Mouse (Mus musculus) kidney, postnatal 0 days (tissue): ENCODE measurements around the gene Cog5. TPM values are rescaled to one million over a fixed set of nuclear protein-coding genes. Genes with fewer than 3 reads are reported as not detected.

Experiments
- ATAC-seq: fragments of 200-750 bp; cut with Nextera tagmentation; replicated peaks from 2 replicates; pipeline ENCODE4 v1.8.0; 2017; ENCODE audit warnings: low read depth, moderate number of reproducible peaks, moderate TSS enrichment, moderate library complexity; ENCODE audit not compliant: low FRiP score
- DNase-seq: peaks from one replicate; pipeline ENCODE4 v3.0.0-alpha.2; 2016; ENCODE audit warnings: low spot score
- H3K27ac ChIP-seq: fragments of 300-500 bp; sonication (generic); 2 replicates; pipeline ENCODE4 v1.5.1; 2014; ENCODE audit warnings: mild to moderate bottlenecking
- H3K27me3 ChIP-seq: fragments of 300-500 bp; sonication (generic); 2 replicates; pipeline ENCODE4 v1.6.1; 2014; ENCODE audit warnings: low read length, mixed read lengths; ENCODE audit not compliant: insufficient read depth
- H3K36me3 ChIP-seq: fragments of 300-500 bp; sonication (generic); 2 replicates; pipeline ENCODE4 v1.6.1; 2014; ENCODE audit warnings: low read length, mixed read lengths; ENCODE audit not compliant: insufficient read depth
- H3K4me1 ChIP-seq: fragments of 300-500 bp; sonication (generic); replicated peaks from 2 replicates; pipeline ENCODE4 v1.6.1; 2014; ENCODE audit warnings: antibody characterized with exemption, low read length, mixed read lengths; ENCODE audit not compliant: insufficient read depth
- H3K4me2 ChIP-seq: fragments of 300-500 bp; sonication (generic); 2 replicates; pipeline ENCODE4 v1.6.1; 2014; ENCODE audit warnings: mild to moderate bottlenecking, low read length, moderate library complexity, mixed read lengths
- H3K4me3 ChIP-seq: fragments of 300-500 bp; sonication (generic); replicated peaks from 2 replicates; pipeline ENCODE4 v1.5.1; 2014; ENCODE audit warnings: low read depth, low read length
- H3K9ac ChIP-seq: fragments of 300-500 bp; sonication (generic); 2 replicates; pipeline ENCODE4 v1.6.1; 2014; ENCODE audit warnings: low read depth, low read length
- H3K9me3 ChIP-seq: fragments of 300-500 bp; sonication (generic); replicated peaks from 2 replicates; pipeline ENCODE4 v1.6.1; 2016; ENCODE audit warnings: low read length, inconsistent platforms, mixed read lengths
- CTCF ChIP-seq: IDR thresholded peaks from 2 replicates; pipeline ENCODE4 v1.5.1; 2016; ENCODE audit warnings: antibody characterized with exemption, low read depth, mild to moderate bottlenecking, moderate library complexity
- WGBS: fragments of 180-500 bp; shearing (Covaris S2); extraction: QIAGEN DNeasy Blood & Tissue Kit; methylation state at CpG from one replicate; pipeline ENCODE4 v1.1.7; 2014; 5-methylcytosine and 5-hydroxymethylcytosine counted together
- polyA plus RNA-seq: library from polyadenylated mRNA; unstranded; fragments of >200 nt; fragmentation: Nextera tagmentation; extraction: Ambion mirVana; gene quantifications from 2 replicates; pipeline ENCODE4 v1.2.1, GENCODE M21; 2015

Cog5 gene
- polyA plus RNA-seq, 1 experiment from 2014 or later, result 22.9 TPM

DNA sequence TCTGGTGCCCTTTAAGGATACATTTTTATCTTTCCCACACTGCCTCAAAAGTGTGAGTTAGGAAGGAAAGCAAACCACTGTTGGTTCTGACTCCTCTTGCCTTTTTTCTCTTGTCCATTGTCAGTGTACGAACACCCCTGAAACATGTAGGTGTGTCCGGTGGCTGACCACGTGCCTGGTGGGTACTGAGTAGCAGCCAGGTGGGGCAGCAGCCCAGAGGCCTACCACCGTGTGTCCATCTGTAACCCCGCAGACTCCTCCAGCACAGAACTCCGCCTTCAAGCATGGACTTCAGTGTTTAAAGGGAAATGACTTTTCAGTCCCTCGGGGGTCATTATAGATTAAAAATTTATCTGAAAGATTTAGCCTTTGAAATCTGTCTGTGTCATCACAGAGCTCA lies 242.8 kb downstream of the Cog5 start:
- Histone ChIP-seq H3K36me3 (no peaks in the 10 kb centered on the region), H3K4me3 (no peak overlapping the region), H3K9me3 (no peaks in the 10 kb centered on the region), H3K4me2 (no peak overlapping the region), H3K27me3 (no peaks in the 10 kb centered on the region), H3K27ac (no peak overlapping the region), H3K4me1 (no peaks in the 10 kb centered on the region), H3K9ac (no peak overlapping the region)
- TF ChIP-seq CTCF, result no peak
- WGBS, result 73% methylated on average over 7 of the region's 7 CpGs
- DNase-seq (no peak), ATAC-seq (no peak)

DNA sequence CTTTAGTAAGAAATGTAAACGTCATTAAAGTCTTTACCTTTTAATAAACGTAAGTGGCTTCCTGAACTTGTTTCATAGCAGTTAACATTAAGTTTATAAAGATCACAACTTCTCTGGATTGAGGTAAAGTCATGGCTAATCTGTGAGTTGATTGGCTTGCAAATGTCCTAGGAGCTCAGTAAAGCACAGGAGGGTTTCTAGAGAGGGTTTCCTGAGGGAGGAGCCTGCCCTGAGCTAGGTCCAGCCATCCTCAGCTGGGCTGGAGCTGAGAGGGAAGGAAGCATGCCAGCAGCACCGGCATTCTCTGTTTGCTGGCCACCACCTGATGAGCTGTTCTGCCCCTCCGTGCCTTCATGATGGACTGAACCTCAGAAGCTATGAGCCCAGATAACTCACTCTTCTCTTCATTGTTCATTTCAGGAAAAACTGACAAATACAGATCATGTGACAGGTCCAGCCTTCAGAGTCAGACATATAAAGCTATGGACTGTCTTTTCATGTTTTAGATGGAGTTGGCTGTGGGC lies 245.8 kb downstream of the Cog5 start:
- no peak for TF ChIP-seq CTCF
- H3K36me3 ChIP-seq, result no peaks in the 10 kb centered on the region
- H3K9ac ChIP-seq, result no peak overlapping the region
- H3K27ac ChIP-seq, result no peak overlapping the region
- H3K4me2 ChIP-seq, result no peak overlapping the region
- no peak overlapping the region for H3K4me3 ChIP-seq
- DNase-seq (no peak), ATAC-seq (no peak)
- H3K4me1 ChIP-seq, result no peaks in the 10 kb centered on the region
- H3K9me3 ChIP-seq, result no peaks in the 10 kb centered on the region
- 88% methylated on average over 4 of the region's 4 CpGs for WGBS
- H3K27me3 ChIP-seq, result no peaks in the 10 kb centered on the region

DNA sequence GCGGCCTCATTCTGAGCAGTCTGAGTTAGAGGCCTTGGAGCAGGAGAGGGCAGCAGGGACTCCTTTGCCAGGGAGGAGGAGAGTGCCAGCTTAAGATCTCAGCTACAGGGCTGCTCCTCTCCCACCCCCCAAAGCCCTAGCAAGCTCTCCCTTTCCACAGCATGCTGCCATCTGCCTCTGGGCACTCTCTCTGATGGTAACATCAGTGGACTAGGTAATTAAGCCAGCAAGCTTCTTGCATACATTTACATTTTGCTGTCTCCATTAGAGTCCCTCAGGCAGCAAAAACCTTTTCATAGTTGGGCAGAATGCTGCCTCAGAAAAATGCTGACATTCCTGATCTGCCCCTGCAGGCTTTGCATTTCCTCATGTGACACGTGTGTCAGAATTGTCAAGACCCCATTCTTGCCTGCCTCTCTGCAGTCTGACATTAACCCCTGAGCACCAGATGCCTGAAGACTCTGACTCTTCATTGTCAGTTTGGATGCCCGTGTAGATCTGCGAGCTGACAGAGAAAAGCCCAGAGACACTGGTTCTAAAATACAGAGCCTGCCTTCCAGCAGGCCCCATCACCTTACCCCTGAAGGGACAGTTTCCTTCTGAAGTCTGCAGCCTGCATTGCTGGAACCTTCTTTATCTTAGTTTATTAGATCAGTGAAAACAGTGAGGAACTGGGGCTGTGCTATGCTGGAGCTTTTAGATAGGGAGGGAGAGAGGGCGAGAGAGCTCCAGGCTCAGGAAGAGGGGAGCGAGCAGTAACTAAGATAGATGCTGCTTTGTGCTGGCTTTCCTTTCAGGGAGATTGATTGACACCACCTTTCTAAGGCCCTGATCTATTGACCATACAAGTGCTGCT lies 251.3 kb downstream of the Cog5 start:
- Histone ChIP-seq H3K27me3 (no peaks in the 10 kb centered on the region), H3K4me1 (no peaks in the 10 kb centered on the region), H3K4me3 (no peak overlapping the region), H3K9me3 (no peaks in the 10 kb centered on the region), H3K4me2 (no peak overlapping the region), H3K36me3 (no peaks in the 10 kb centered on the region), H3K9ac (no peak overlapping the region), H3K27ac (no peak overlapping the region)
- DNase-seq (no peak), ATAC-seq (no peak)
- WGBS, result 62% methylated on average over 6 of the region's 6 CpGs
- no peak for TF ChIP-seq CTCF

DNA sequence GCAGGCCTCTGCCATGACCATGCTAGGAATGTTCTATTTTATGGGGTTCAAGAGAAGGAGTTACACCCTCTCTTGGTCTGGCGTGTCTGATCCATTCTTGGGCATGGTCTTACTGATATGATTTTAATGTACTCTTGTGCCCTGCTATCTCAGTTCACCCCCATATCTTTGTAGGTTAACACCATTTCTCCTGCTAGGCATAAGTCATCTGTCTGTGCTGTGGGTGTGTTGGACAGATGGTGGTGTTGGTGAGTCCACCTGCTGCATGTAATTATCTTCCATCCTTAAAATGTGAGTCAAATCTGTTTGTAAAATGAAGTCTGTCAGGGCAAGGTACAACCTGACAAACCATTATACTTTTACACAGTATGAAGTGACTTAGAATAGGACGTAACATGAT lies 252.8 kb downstream of the Cog5 start:
- no peak for ATAC-seq
- Histone ChIP-seq H3K9me3 (no peaks in the 10 kb centered on the region), H3K4me2 (no peak overlapping the region), H3K27ac (no peak overlapping the region), H3K9ac (no peak overlapping the region), H3K27me3 (no peaks in the 10 kb centered on the region), H3K36me3 (no peaks in the 10 kb centered on the region), H3K4me3 (no peak overlapping the region), H3K4me1 (no peaks in the 10 kb centered on the region)
- 92% methylated on average over 2 of the region's 2 CpGs for WGBS
- TF ChIP-seq CTCF, result no peak
- DNase-seq, result no peak

DNA sequence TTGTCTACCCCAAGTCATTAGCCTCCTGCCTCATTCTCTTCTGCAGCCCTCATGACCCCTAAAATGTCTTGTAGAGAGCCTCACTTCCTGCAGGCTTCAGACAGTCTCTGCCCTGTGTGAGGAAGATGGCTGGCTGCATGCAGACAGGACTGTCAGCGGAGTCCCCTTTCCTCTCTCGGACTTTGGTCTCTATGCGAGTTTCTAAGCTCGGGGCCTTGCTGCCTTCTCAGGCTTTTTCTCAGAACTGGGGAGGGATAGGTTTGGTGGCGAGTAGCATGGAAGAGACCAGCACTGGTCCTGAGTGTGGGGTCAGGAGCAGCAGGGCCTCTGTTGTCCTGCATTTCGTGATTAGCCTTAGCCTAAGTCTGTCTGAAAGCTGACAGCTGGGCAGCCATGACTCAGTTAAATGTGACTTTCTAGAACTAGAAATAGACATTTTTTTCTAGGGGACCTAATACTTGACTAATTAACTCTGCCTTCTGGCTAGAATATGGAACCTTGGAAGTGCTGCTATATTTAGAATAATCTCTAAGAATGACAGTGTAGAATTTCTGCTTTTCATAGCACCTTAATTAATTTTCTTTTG lies 258.4 kb downstream of the Cog5 start:
- Histone ChIP-seq H3K4me3 (no peak overlapping the region), H3K27me3 (no peaks in the 10 kb centered on the region), H3K4me2 (no peak overlapping the region), H3K9me3 (no peaks in the 10 kb centered on the region), H3K4me1 (no peaks in the 10 kb centered on the region), H3K36me3 (no peaks in the 10 kb centered on the region), H3K27ac (no peak overlapping the region), H3K9ac (no peak overlapping the region)
- 81% methylated on average over 6 of the region's 6 CpGs for WGBS
- DNase-seq (no peak), ATAC-seq (no peak)
- TF ChIP-seq CTCF, result no peak

DNA sequence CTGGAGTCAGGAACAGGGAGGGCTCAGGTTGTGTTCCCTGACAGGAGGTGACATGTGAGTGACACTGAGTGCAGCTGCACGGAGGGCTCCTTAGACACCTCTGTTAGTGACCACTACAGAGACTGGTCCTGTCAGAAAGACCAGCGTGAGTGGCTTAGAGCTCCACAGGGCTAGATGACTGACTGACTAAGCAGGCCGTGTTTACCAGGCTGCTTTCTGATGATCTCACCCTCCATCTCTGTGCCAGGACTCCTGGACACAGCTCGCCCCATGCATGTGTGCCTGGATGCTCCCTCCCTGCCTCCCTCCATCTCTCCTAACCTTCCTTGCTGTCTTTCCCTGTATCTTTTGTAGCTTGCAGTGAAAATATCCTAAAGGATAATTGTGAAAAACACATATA lies 258.9 kb downstream of the Cog5 start:
- 79% methylated on average over 4 of the region's 4 CpGs for WGBS
- Histone ChIP-seq H3K36me3 (no peaks in the 10 kb centered on the region), H3K9me3 (no peaks in the 10 kb centered on the region), H3K4me1 (no peaks in the 10 kb centered on the region), H3K27me3 (no peaks in the 10 kb centered on the region), H3K4me2 (no peak overlapping the region), H3K4me3 (no peak overlapping the region), H3K9ac (no peak overlapping the region), H3K27ac (no peak overlapping the region)
- no peak for DNase-seq
- ATAC-seq, result no peak; the same call in 1 of the 2 replicates
- no peak for TF ChIP-seq CTCF
